Mouse (Mus musculus): Measurements from ENCODE around the gene Rsph4a. TPM values are rescaled to one million over a fixed set of nuclear protein-coding genes. Genes with fewer than 3 reads are reported as not detected.
A peak's percentile ranks its signal among the peaks of the same experiment; 100 is the strongest.
"Not testable (repeated sequence)": the region's sequence is repeated elsewhere in the genome, so short reads cannot be mapped to it uniquely, and the experiment has no call there.

Rsph4a gene
- polyA plus RNA-seq (2015; fragmentation: Nextera tagmentation; extraction: Ambion mirVana), result not detected in 2 replicates

- Histone ChIP-seq H3K4me2 (peak within 1 kb of the TSS; percentile 54), H3K27me3 (no peaks in the 10 kb centered on the region), H3K9me3 (replicated peaks) (no peaks in the 10 kb centered on the region), H3K36me3 (no peaks in the 10 kb centered on the region), H3K4me3 (replicated peaks) (peak within 1 kb of the TSS; percentile 27), H3K9ac (no peak within 1 kb of the TSS), H3K4me1 (replicated peaks) (no peaks in the 10 kb centered on the region), H3K27ac (no peak within 1 kb of the TSS)
- ATAC-seq (ENCODE audit: low read depth) (peak; percentile 53; the same call in 1 of the 2 replicates), DNase-seq (no peak)
- WGBS (ENCODE audit: insufficient replicate concordance), result 5% methylated on average over 17 of the region's 17 CpGs
Observed at GRCm38 (mm10) chr10:33904530-33905481, at the start of gene Rsph4a. Rsph4a (plus strand) TSS chr10:33905111.

DNA sequence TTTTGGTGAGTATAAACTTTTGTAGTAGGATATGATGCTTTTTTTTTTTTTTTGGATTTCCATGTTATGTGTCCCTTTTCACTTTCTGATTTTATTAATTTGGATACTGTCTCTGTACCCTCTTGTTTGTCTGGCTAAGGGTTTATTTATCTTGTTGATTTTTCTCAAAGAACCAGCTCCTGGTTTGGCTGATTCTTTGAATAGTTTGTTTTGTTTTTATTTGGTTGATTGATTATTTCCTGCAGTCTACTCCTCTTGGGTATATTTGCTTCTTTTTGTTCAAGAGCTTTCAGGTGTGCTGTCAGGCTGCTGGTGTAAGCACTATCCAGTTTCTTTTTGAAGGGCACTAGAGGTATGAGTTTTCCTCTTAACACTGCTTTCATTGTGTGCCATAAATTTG lies 47.5 kb upstream of the Rsph4a start, which contains the start of gene Sult3a1:
TSS of gene Sult3a1 (plus strand) at position 301 of the 400 bp plus-strand sequence.
- no peak within 1 kb of the TSS for H3K4me3 ChIP-seq (replicated peaks)
- no peak for ATAC-seq (ENCODE audit: low read depth)
- H3K27me3 ChIP-seq, result no peaks in the 10 kb centered on the region
- H3K27ac ChIP-seq, result no peak within 1 kb of the TSS
- H3K9me3 ChIP-seq (replicated peaks), result no peaks in the 10 kb centered on the region
- H3K9ac ChIP-seq, result no peak within 1 kb of the TSS
- H3K36me3 ChIP-seq, result no peaks in the 10 kb centered on the region
- H3K4me1 ChIP-seq (replicated peaks), result no peaks in the 10 kb centered on the region
- no peak for DNase-seq
- no peak within 1 kb of the TSS for H3K4me2 ChIP-seq

DNA sequence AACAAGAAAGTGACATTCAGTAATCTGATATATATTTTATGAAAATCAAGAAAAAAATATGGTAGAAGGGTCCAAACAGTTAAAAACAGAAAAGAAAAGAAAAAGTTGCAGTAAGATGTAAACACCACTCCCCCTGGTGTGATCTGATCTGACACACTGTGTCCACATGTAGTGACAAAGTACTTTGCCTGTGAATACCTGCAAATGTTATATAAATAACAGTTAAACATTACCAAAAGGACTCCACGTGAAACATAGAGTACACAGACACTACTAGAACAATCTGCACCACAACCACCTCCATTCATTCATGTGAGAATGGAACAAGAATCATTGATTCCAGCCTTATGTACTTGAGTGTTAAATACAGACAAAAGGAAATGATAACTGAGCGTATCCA lies 38.9 kb upstream of the Rsph4a start:
- no peak for ATAC-seq (ENCODE audit: low read depth)
- Histone ChIP-seq H3K4me1 (replicated peaks) (no peaks in the 10 kb centered on the region), H3K4me3 (replicated peaks) (no peak overlapping the region), H3K9ac (no peak overlapping the region), H3K27me3 (no peaks in the 10 kb centered on the region), H3K9me3 (replicated peaks) (no peaks in the 10 kb centered on the region), H3K27ac (no peak overlapping the region), H3K36me3 (no peaks in the 10 kb centered on the region), H3K4me2 (no peak overlapping the region)
- no peak for DNase-seq
- 45% methylated on average over 2 of the region's 2 CpGs for WGBS (ENCODE audit: insufficient replicate concordance)

DNA sequence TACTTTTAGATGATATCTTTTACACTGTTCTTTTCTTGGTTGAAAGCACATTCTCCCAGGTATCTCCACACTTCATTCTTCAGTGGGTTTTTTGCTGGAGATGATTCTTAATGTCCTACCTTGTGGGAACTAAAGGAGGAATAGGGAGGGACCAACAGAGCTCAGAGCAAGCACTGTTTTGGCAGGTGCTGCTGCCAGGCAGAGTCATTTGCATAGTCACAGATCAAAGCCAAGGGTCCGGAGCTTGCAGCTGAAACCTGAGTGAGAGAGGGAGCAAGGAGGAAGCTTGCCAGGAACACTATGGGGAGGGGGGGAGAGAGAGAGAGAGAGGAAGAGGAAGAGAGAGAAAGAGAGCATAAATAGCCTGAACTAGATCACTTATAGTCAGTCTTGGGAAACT lies 34.5 kb upstream of the Rsph4a start:
- H3K9ac ChIP-seq, result no peak overlapping the region
- no peak overlapping the region for H3K27ac ChIP-seq
- H3K36me3 ChIP-seq, result no peaks in the 10 kb centered on the region
- no peaks in the 10 kb centered on the region for H3K4me1 ChIP-seq (replicated peaks)
- ATAC-seq (ENCODE audit: low read depth), result no peak
- no peaks in the 10 kb centered on the region for H3K27me3 ChIP-seq
- H3K9me3 ChIP-seq (replicated peaks), result no peaks in the 10 kb centered on the region
- 28% methylated on average over 1 of the region's 1 CpGs for WGBS (ENCODE audit: insufficient replicate concordance)
- no peak for DNase-seq
- no peak overlapping the region for H3K4me3 ChIP-seq (replicated peaks)
- no peak overlapping the region for H3K4me2 ChIP-seq

DNA sequence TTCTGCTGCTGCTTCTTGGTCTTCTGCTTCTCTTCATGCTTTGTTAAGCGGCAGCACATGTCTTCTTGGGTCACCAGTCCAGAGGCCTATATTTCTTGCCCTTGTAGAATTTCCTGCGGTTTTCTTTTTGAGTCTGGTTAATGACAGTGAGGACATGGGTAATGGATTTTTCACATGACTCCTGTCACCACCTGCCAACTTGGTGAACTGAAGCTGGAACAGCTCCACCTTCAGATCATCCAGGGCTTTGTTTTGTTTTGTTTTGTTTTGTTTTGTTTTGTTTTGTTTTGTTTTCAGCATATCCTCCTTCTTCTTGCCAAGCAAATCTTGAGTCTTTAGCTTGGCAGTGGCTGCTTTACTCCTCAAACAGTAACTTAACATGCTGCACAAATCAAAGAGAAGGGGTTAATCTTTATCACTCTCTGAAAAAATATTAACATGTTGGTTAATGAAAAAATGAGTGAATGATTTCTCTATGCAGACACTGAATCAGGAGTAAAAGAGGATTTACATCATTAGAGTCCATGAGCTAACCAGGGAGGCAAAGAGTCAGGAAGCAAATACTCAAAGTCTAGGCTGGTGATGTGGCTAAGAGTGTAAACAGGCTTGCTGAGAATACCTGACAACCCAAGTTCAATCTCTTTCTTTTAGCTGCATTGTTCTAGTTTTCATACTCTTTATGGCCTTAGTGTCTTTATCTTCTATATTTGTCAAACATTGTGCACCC lies 32.1 kb upstream of the Rsph4a start:
- Histone ChIP-seq H3K36me3 (no peaks in the 10 kb centered on the region), H3K27ac (no peak overlapping the region), H3K4me3 (replicated peaks) (no peak overlapping the region), H3K9ac (no peak overlapping the region), H3K27me3 (no peaks in the 10 kb centered on the region), H3K4me2 (no peak overlapping the region), H3K4me1 (replicated peaks) (no peaks in the 10 kb centered on the region), H3K9me3 (replicated peaks) (no peaks in the 10 kb centered on the region)
- no peak for DNase-seq
- 58% methylated on average over 2 of the region's 2 CpGs for WGBS (ENCODE audit: insufficient replicate concordance)
- ATAC-seq (ENCODE audit: low read depth), result no peak

DNA sequence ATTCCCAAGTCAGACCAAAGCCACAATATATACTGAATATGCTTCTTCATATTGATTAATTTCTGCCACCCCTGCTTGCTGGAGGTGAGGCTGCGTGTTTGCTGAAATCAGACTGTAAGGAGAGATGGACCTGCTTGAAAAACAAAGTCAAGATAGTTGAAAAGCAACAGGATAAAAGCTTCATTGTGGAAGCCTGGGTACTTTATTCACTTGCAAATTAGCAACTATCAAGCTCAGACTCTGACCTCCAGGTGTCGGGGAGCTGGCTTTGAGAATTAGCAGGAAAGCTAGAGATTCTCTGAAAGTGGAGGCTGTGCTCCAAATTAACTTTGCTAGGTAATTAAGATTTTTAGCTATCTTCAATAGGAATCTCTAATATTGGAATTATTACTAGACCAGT lies 22.5 kb upstream of the Rsph4a start:
- not testable (repeated sequence) for DNase-seq; ATAC-seq (ENCODE audit: low read depth); H3K27ac ChIP-seq; H3K4me3 ChIP-seq (replicated peaks); H3K4me1 ChIP-seq (replicated peaks); H3K9ac ChIP-seq; H3K36me3 ChIP-seq; H3K27me3 ChIP-seq; H3K9me3 ChIP-seq (replicated peaks); H3K4me2 ChIP-seq
- WGBS (ENCODE audit: insufficient replicate concordance), result 64% methylated on average over 2 of the region's 2 CpGs

DNA sequence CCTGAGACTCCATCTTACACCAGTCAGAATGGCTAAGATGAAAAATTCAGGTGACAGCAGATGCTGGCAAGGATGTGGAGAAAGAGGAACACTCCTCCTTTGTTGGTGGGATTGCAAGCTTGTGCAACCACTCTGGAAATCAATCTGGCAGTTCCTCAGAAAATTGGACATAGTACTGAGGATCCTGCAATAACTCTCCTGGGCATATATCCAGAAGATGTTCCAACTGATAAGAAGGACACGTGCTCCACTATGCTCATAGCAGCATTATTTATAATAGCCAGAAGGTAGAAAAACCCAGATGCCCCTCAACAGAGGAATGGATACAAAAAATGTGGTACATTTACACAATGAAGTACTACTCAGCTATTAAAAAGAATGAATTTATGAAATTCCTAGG lies 3.4 kb upstream of the Rsph4a start:
- not testable (repeated sequence) for DNase-seq; H3K27me3 ChIP-seq; H3K4me3 ChIP-seq (replicated peaks); H3K4me2 ChIP-seq; H3K4me1 ChIP-seq (replicated peaks); H3K9me3 ChIP-seq (replicated peaks); ATAC-seq (ENCODE audit: low read depth); H3K36me3 ChIP-seq; H3K9ac ChIP-seq; H3K27ac ChIP-seq
- WGBS (ENCODE audit: insufficient replicate concordance), result 59% methylated on average over 1 of the region's 1 CpGs

DNA sequence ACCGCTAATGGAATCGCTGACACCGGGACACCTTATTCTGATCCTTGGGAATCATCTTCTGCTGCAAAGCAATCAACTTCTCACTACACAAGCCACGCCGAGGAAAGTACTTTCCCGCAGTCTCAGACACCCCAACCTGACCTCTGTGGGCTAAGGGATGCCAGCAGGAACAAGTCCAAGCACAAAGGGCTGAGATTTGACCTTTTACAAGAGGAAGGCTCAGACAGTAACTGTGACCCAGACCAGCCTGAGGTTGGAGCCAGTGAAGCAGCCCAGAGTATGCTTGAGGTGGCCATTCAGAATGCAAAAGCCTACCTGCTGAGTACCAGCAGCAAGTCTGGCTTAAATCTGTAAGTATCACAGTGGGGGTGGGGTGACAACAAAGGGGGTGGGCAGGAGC lies 578 bp downstream of the Rsph4a start:
- H3K36me3 ChIP-seq, result no peaks in the 10 kb centered on the region
- no peaks in the 10 kb centered on the region for H3K4me1 ChIP-seq (replicated peaks)
- H3K9me3 ChIP-seq (replicated peaks), result no peaks in the 10 kb centered on the region
- peak overlapping the region; percentile 27 for H3K4me3 ChIP-seq (replicated peaks)
- ATAC-seq (ENCODE audit: low read depth) (no peak), DNase-seq (no peak)
- peak overlapping the region; percentile 54 for H3K4me2 ChIP-seq
- H3K27me3 ChIP-seq, result no peaks in the 10 kb centered on the region
- H3K27ac ChIP-seq, result no peak overlapping the region
- 13% methylated on average over 6 of the region's 6 CpGs for WGBS (ENCODE audit: insufficient replicate concordance)
- no peak overlapping the region for H3K9ac ChIP-seq

- DNase-seq (no peak), ATAC-seq (ENCODE audit: low read depth) (no peak)
- Histone ChIP-seq H3K27ac (no peak overlapping the region), H3K4me2 (no peak overlapping the region), H3K9me3 (replicated peaks) (no peaks in the 10 kb centered on the region), H3K27me3 (no peaks in the 10 kb centered on the region), H3K4me3 (replicated peaks) (no peak overlapping the region), H3K9ac (no peak overlapping the region), H3K4me1 (replicated peaks) (no peaks in the 10 kb centered on the region), H3K36me3 (peaks cover 66% of the 10 kb centered on the region)
Observed at GRCm38 (mm10) chr10:33940702-33941101, 35.8 kb downstream of the Rsph4a start.

- peaks cover 9% of the 10 kb centered on the region for H3K4me1 ChIP-seq (replicated peaks)
- H3K4me3 ChIP-seq (replicated peaks), result no peak overlapping the region
- no peak overlapping the region for H3K27ac ChIP-seq
- 72% methylated on average over 3 of the region's 3 CpGs for WGBS (ENCODE audit: insufficient replicate concordance)
- DNase-seq (no peak), ATAC-seq (ENCODE audit: low read depth) (no peak)
- no peaks in the 10 kb centered on the region for H3K9me3 ChIP-seq (replicated peaks)
- no peaks in the 10 kb centered on the region for H3K27me3 ChIP-seq
- no peak overlapping the region for H3K4me2 ChIP-seq
- peaks cover 56% of the 10 kb centered on the region for H3K36me3 ChIP-seq
- no peak overlapping the region for H3K9ac ChIP-seq
Observed at GRCm38 (mm10) chr10:33945390-33945789, 40.5 kb downstream of the Rsph4a start.

- Histone ChIP-seq H3K36me3 (peaks cover 49% of the 10 kb centered on the region), H3K4me3 (replicated peaks) (no peak overlapping the region), H3K4me1 (replicated peaks) (peaks cover 11% of the 10 kb centered on the region), H3K27ac (no peak overlapping the region), H3K27me3 (no peaks in the 10 kb centered on the region), H3K4me2 (no peak overlapping the region), H3K9me3 (replicated peaks) (no peaks in the 10 kb centered on the region), H3K9ac (no peak overlapping the region)
- WGBS (ENCODE audit: insufficient replicate concordance), result 79% methylated on average over 2 of the region's 2 CpGs
- DNase-seq (no peak), ATAC-seq (ENCODE audit: low read depth) (no peak)
Observed at GRCm38 (mm10) chr10:33946336-33946735, 41.4 kb downstream of the Rsph4a start.

All from liver, embryonic 13.5 days (tissue).